Mouse (Mus musculus) bone marrow macrophage, adult 2 months (primary cell): ENCODE measurements around the gene Cd200r4.
"Not testable (repeated sequence)": the region's sequence is repeated elsewhere in the genome, so short reads cannot be mapped to it uniquely, and the experiment has no call there.

ENCODE experiments used
- CTCF ChIP-seq: IDR thresholded peaks from 2 replicates; pipeline ENCODE4 v1.5.1; 2012; ENCODE audit warnings: low read depth, mild to moderate bottlenecking, low read length, moderate library complexity
- POLR2A ChIP-seq: IDR thresholded peaks from 2 replicates; pipeline ENCODE4 v1.6.1; 2012; ENCODE audit warnings: mild to moderate bottlenecking, low read depth, low read length, borderline replicate concordance

DNA sequence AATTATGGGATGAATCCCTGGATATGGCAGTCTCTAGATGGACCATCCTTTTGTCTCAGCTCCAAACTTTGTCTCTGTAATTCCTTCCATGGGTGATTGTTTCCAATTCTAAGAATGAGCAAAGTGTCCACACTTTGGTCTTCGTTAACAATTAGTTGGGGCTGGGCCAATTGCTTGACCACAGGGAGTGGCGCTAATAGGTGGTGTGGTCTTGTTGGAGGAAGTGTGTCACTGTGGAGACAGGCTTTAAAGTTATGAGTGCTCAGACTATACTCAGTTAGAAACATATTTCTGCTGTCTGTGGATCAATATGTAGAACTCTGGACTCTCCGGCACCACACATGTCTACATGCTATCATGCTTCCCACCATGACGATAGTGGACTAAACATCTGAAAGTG lies 1.3 kb upstream of the Cd200r4 start:
- not testable (repeated sequence) for TF ChIP-seq CTCF, POLR2A
